In the genomic region with DNA sequence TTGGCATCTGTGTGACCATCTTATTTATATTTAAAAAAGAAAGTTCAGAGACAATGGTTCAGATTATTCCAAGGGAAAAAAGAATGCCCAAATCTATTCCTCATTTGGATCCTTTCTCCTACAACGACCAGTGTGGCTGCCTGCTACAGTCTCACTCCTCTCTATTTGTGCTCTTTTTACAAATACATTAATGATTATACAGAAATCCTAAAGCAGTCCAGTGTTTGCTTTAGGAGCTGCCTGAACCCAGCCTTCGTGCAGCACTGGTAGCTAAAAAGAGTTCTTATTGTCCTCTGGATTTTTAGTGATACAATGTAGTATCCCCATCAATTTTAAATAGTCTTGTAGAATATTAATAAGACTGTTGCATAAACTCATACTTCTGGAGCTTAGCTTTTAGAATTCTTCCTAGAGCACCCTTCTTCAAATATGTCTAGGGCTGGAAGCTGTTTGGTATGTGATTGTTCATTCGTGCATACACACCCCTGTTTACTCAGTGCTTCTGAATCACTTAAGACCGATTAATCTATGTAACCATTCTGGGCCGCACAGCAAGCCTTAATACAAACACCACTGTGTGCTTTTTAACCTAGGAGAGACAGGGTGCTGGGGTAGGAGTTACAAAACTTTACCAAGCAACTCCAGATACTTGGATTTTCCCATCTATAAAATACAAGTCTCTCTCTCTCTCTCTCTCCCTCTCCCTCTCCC, we compare ENCODE assay signal across 21 mouse cellular contexts.
DNase-seq lines count a peak whose midpoint lies in the region; ATAC-seq lines count a peak whose summit lies in the region.
"Had no signal": no experiment of that assay in that cellular context is flagged by ENCODE, and none has a peak within 500 bp of the region (broad histone marks: within the 10 kb centered on the region; RNA-seq: fewer than 3 reads in every experiment).

No protein-coding gene starts in this region.

- WGBS in large intestine, adult 2 months = 22% methylated on average over 5 of the region's 5 CpGs
- whole genome bisulfite sequencing in stomach, embryonic 14.5 days = 47% methylated on average over 5 of the region's 5 CpGs

- no peaks in the 10 kb centered on the region for H3K36me3 ChIP-seq in stomach, embryonic 14.5 days (ENCODE audit: control insufficient read depth, insufficient read depth, low read length)
- H3K36me3 ChIP-seq: limb, embryonic 12.5 days had no signal

- H3K4me1 ChIP-seq in stomach, embryonic 14.5 days (ENCODE audit: control insufficient read depth, insufficient read depth, low read length) = no peaks in the 10 kb centered on the region
- H3K4me1 ChIP-seq: forebrain, embryonic 13.5 days had no signal

- peak overlapping the region; percentile 66; the same call in 1 of the 2 replicates for H3K27ac ChIP-seq in stomach, embryonic 14.5 days (ENCODE audit: low read length)
- H3K27ac ChIP-seq: forebrain, embryonic 13.5 days; hindbrain, embryonic 14.5 days; limb, embryonic 12.5 days had no signal

- H3K27me3 ChIP-seq in stomach, embryonic 14.5 days (ENCODE audit: control insufficient read depth, insufficient read depth, low read length) = no peaks in the 10 kb centered on the region
- H3K27me3 ChIP-seq: CH12.LX; forebrain, embryonic 13.5 days; limb, embryonic 12.5 days had no signal

- no peak overlapping the region for H3K9ac ChIP-seq in stomach, embryonic 14.5 days (replicated peaks; ENCODE audit: low read depth, low read length)
- H3K9ac ChIP-seq: forebrain, embryonic 13.5 days; hindbrain, embryonic 14.5 days; limb, embryonic 12.5 days had no signal

- H3K4me2 ChIP-seq in stomach, embryonic 14.5 days (replicated peaks; ENCODE audit: low read depth, low read length) = no peak overlapping the region
- H3K4me2 ChIP-seq: forebrain, embryonic 13.5 days; hindbrain, embryonic 14.5 days; limb, embryonic 12.5 days had no signal

- peak; percentile 94 for ATAC-seq in stomach, embryonic 14.5 days (ENCODE audit: insufficient number of reproducible peaks, insufficient read depth, low FRiP score, low read depth)
- ATAC-seq: forebrain, embryonic 13.5 days; midbrain, embryonic 16.5 days had no signal

- peak; percentile 33 for DNase-seq in heart, adult 11 months
- DNase-seq in heart, postnatal 4 days = no peak
- peak; percentile 20 to 59 for DNase-seq in lung, adult 18-20 months
- no peak for DNase-seq in lung, postnatal 4 days
- peak; percentile 22 for DNase-seq in large intestine, adult 2 months (ENCODE audit: low read depth, low spot score)
- DNase-seq in thymus, postnatal 25 days = no peak
- no peak for DNase-seq in spleen, adult 12 weeks (ENCODE audit: low spot score)
- DNase-seq: adrenal gland, adult 8-10 months; cerebellum, postnatal 14 days; embryo, embryonic 11 days; gastrocnemius, postnatal 25 days; heart, postnatal 10 days; kidney, postnatal 10 days; right cerebral cortex, adult 18-20 months; thymus, postnatal 14 days had no signal

- H3K9me3 ChIP-seq in stomach, embryonic 14.5 days (ENCODE audit: control insufficient read depth, low read depth, low read length) = no peaks in the 10 kb centered on the region
- H3K9me3 ChIP-seq: forebrain, embryonic 13.5 days; limb, embryonic 12.5 days had no signal

- no peak overlapping the region for H3K4me3 ChIP-seq in stomach, embryonic 14.5 days (ENCODE audit: low read depth, low read length)
- H3K4me3 ChIP-seq: forebrain, embryonic 13.5 days; limb, embryonic 12.5 days had no signal

Comparison
In these comparisons a context has a peak if more than half of its experiments do, and no peak if none do; other contexts are left out.
1. DNase-seq: peak in heart, adult 11 months (single experiment), lung, adult 18-20 months (2 of 2) and large intestine, adult 2 months (single experiment); none in heart, postnatal 4 days (single experiment), lung, postnatal 4 days (0 of 2), thymus, postnatal 25 days (single experiment) and spleen, adult 12 weeks (single experiment).